ENCODE assay signal across 8 mouse cellular contexts in genomic region chr7:142095183-142095931, GRCm38 (mm10). TPM values are rescaled to one million over a fixed set of nuclear protein-coding genes. Genes with fewer than 3 reads are reported as not detected.
DNase-seq lines count a peak whose midpoint lies in the region; ATAC-seq and TF ChIP-seq lines count a peak whose summit lies in the region.

Gene Dusp8 (minus strand): TSS chr7:142095843.

- H3K9me3 ChIP-seq in hindbrain, embryonic 10.5 days: no peaks in the 10 kb centered on the region
- no peaks in the 10 kb centered on the region for H3K9me3 ChIP-seq in lung, embryonic 15.5 days

- H3K4me3 ChIP-seq in hindbrain, embryonic 10.5 days: peak within 1 kb of the TSS; percentile 79
- peak within 1 kb of the TSS; percentile 68 for H3K4me3 ChIP-seq in lung, embryonic 15.5 days
- peak within 1 kb of the TSS; percentile 98 for H3K4me3 ChIP-seq in olfactory bulb, adult 2 months (ENCODE audit: insufficient read depth, low read depth, low read length)

- peaks cover 57% of the 10 kb centered on the region for H3K4me1 ChIP-seq in hindbrain, embryonic 10.5 days (replicated peaks)
- H3K4me1 ChIP-seq in lung, embryonic 15.5 days: peaks cover 18% of the 10 kb centered on the region
- peaks cover 33% of the 10 kb centered on the region for H3K4me1 ChIP-seq in olfactory bulb, adult 2 months (ENCODE audit: control insufficient read depth, insufficient read depth, low read length)

- no peaks in the 10 kb centered on the region for H3K36me3 ChIP-seq in hindbrain, embryonic 10.5 days
- H3K36me3 ChIP-seq in lung, embryonic 15.5 days: no peaks in the 10 kb centered on the region

- peak within 1 kb of the TSS; percentile 91 for H3K27ac ChIP-seq in hindbrain, embryonic 10.5 days
- 0 out of 2 replicates have a peak within 1 kb of the TSS, but pooled peaks have one; percentile 19 for H3K27ac ChIP-seq in lung, embryonic 15.5 days
- H3K27ac ChIP-seq in olfactory bulb, adult 2 months (ENCODE audit: insufficient read depth, low read depth, low read length): peak within 1 kb of the TSS; percentile 99

- TF ChIP-seq POLR2A in olfactory bulb, adult 2 months (IDR thresholded peaks at IDR 0.05; ENCODE audit: insufficient read depth, low read depth, low read length): peak; percentile 54

- TF ChIP-seq CTCF in olfactory bulb, adult 2 months (IDR thresholded peaks at IDR 0.05; ENCODE audit: insufficient read depth, low read depth, low read length): no peak

- DNase-seq in Muller cell, postnatal 12 days (ENCODE audit: inconsistent ontology term): peak; percentile 95
- DNase-seq in cerebellum, adult 9-11 months: peak; percentile 97
- peak; percentile 86 to 96 for DNase-seq in frontal cortex, adult 2 months (ENCODE audit: extremely low spot score in 1 of 2, low spot score in 1 of 2)
- peak; percentile 91 for DNase-seq in hindbrain, embryonic 10.5 days (ENCODE audit: low spot score)
- DNase-seq in layer of hippocampus, adult 9-10 months (ENCODE audit: low spot score): peak; percentile 83
- DNase-seq in thymus, adult 18-20 months: peak; percentile 68 to 71

- peak; percentile 83 for ATAC-seq in lung, embryonic 15.5 days (ENCODE audit: borderline replicate concordance, extremely low read depth, low FRiP score, low TSS enrichment)

- peaks cover 80% of the 10 kb centered on the region for H3K27me3 ChIP-seq in hindbrain, embryonic 10.5 days (ENCODE audit: insufficient read depth, poor library complexity, severe bottlenecking)
- peaks cover 63% of the 10 kb centered on the region for H3K27me3 ChIP-seq in lung, embryonic 15.5 days

- H3K9ac ChIP-seq in lung, embryonic 15.5 days: peak within 1 kb of the TSS; percentile 63

- under 1% methylated on average over 63 of the region's 63 CpGs for WGBS in hindbrain, embryonic 10.5 days
- under 1% methylated on average over 49 of the region's 63 CpGs for WGBS in lung, embryonic 15.5 days
- WGBS in olfactory bulb, adult 2 months: 4% methylated on average over 63 of the region's 63 CpGs

- peak within 1 kb of the TSS; percentile 98 for H3K4me2 ChIP-seq in lung, embryonic 15.5 days

RNA-seq across cellular contexts. Expression of gene Dusp8, which starts in this region (rescaled TPM):
- polyA plus RNA-seq in frontal cortex, adult 2 months (2012; rRNA removed): 110 and 114 TPM in 2 replicates
- 7.8 and 20.1 TPM in 2 replicates for polyA plus RNA-seq in hindbrain, embryonic 10.5 days (2016; fragmentation: Nextera tagmentation; extraction: Ambion mirVana)
- 2.5 and 2.7 TPM in 2 replicates for polyA plus RNA-seq in lung, embryonic 15.5 days (2015; fragmentation: Nextera tagmentation; extraction: Ambion mirVana)
- polyA plus RNA-seq in olfactory bulb, adult 2 months (2012; ENCODE audit: insufficient read depth, insufficient read length, low replicate concordance, missing spikeins): not detected in 2 replicates

Comparison
In these comparisons a context has a peak if more than half of its experiments do, and no peak if none do; other contexts are left out.
1. Peak in every context shown above with its lines: DNase-seq, ATAC-seq, H3K4me3 ChIP-seq and H3K27ac ChIP-seq.
2. H3K27ac ChIP-seq: peak in every context shown above with its lines; median percentile 99 in olfactory bulb, adult 2 months; 91 in hindbrain, embryonic 10.5 days; 19 in lung, embryonic 15.5 days.